Mouse (Mus musculus): Measurements from ENCODE around the gene Gm49510.

The Gm49510 gene

DNA sequence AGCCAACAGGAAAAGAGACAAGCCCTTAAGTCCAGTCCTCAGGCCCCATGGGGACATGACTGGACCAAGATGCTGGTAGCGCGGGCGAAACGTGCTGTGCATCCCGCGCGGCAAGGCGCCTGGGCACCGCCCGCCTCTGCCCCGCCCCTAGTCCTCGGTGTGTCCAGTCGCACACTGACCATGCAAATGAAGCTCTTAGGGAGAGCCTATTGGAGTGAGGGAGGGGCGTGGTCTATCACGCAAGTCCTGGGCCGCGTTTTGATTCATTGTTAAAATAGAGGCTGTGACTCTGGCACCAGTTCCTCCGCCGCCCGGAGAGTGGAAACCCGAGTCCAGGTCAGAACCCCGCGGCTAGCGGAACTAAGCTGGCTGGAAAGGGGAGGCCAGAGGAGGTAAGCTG is 48.2 kb downstream of the Gm49510 start, which contains the start of gene Triobp:
Gene Triobp, plus strand, starts transcription at position 68 of the 400 bp plus-strand sequence.
- DNase-seq (ENCODE audit: low spot score), result peak; percentile 91

DNA sequence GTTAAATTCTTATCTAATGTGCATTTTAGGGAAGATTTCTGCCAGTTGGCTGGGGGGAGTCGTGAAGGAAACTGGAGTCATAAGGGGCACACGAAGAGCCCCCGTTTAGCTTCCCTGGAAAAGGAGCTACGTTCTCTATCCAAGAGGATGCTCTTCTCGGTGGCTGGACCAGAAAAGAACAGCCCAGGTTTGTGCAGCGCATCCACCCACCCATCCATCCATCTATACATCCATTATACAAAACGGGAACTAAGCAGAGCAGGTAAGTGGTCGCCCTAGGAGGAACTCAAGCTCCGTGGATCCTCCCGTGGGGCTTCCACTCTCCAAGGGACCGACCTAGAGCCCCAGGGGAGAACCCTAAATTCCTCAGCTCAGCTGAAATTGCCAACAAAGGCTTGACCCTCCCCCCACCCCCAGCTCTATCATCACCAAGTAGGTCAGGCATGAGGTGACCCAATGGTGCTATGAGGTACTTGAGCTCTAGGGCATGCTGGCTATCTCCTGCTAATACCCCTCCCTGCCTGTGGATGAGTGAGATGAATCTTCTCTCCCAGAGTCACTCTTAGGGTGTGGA is 48.8 kb downstream of the Gm49510 start:
- no peak for DNase-seq (ENCODE audit: low spot score)

GRCm38 (mm10) chr15:78948883-78949282 is 49.4 kb downstream of the Gm49510 start:
- no peak for DNase-seq (ENCODE audit: low spot score)

GRCm38 (mm10) chr15:78955663-78956062 is 56.2 kb downstream of the Gm49510 start:
- no peak for DNase-seq (ENCODE audit: low spot score)

- peak; percentile 40 for DNase-seq (ENCODE audit: low spot score)
These were observed 56.9 kb downstream of the Gm49510 start for GRCm38 (mm10) chr15:78956351-78956750.

- DNase-seq (ENCODE audit: low spot score), result no peak
These were observed 57.6 kb downstream of the Gm49510 start for GRCm38 (mm10) chr15:78957021-78957420.

GRCm38 (mm10) chr15:78959537-78959936 is 60.1 kb downstream of the Gm49510 start:
- DNase-seq (ENCODE audit: low spot score), result no peak

DNA sequence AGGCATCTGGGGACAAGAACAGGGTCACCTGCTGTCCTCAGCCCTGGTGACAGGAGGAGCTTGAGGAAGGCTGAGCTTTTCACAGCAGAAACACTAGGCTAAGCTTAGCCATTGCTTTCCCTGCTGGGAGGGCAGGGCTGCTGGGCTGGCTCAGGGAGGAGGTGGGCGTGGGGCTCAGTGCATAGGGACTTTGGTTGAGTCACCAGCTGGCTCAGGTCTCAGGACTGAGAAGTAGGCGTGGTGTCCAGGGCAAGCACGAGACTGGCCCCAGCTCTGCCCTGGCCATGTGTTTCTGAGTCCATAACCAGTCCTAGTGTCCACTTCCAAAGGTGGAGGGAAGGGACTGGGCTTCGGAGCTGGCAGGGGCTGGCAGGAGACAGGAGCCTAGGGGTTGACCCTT is 60.6 kb downstream of the Gm49510 start:
- peak; percentile 45 for DNase-seq (ENCODE audit: low spot score)

DNA sequence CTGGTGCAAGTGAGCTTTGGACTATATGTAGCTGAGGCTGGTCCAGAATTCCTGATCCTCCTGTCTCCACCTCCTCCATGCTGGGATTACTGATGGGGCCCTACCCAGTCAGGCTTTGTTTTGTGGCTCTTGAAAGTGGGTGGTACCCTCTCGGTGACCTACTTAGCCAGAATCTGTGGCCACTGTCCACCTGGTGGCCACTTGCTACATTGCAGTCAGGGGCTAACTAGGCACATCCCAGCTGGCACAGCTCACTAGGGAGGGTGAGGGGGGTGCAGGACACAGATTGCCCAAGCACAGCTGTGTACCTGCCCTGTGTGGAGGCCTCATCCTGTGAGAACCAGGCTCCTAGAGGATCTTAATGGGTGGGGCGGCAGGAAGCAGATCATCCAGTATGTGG is 63.4 kb downstream of the Gm49510 start:
- peak; percentile 70 for DNase-seq (ENCODE audit: low spot score)

Measured in lung, postnatal 25 days (tissue).